Mouse (Mus musculus) hindbrain, embryonic 15.5 days (tissue): ENCODE results near the gene Slc39a8. TPM values are rescaled to one million over a fixed set of nuclear protein-coding genes. Genes with fewer than 3 reads are reported as not detected.

Experiments used
- ATAC-seq: fragments of 200-750 bp; cut with Nextera tagmentation; 2 replicates; pipeline ENCODE4 v1.8.0; 2017; ENCODE audit warnings: low read depth, moderate number of reproducible peaks, moderate TSS enrichment; ENCODE audit not compliant: low FRiP score
- H3K27ac ChIP-seq: fragments of 300-500 bp; sonication (generic); replicated peaks from 2 replicates; pipeline ENCODE4 v1.5.1; 2015; ENCODE audit warnings: mild to moderate bottlenecking, inconsistent platforms
- H3K27me3 ChIP-seq: fragments of 300-500 bp; sonication (generic); 2 replicates; pipeline ENCODE4 v1.6.1; 2015; ENCODE audit warnings: control low read depth, inconsistent platforms
- H3K36me3 ChIP-seq: fragments of 300-500 bp; sonication (generic); 2 replicates; pipeline ENCODE4 v1.6.1; 2015; ENCODE audit warnings: control low read depth, inconsistent platforms
- H3K4me1 ChIP-seq: fragments of 300-500 bp; sonication (generic); replicated peaks from 2 replicates; pipeline ENCODE4 v1.6.1; 2015; ENCODE audit warnings: control low read depth, inconsistent platforms
- H3K4me2 ChIP-seq: fragments of 300-500 bp; sonication (generic); 2 replicates; pipeline ENCODE4 v1.6.1; 2015; ENCODE audit warnings: moderate library complexity, mild to moderate bottlenecking, inconsistent platforms
- H3K4me3 ChIP-seq: fragments of 300-500 bp; sonication (generic); 2 replicates; pipeline ENCODE4 v1.5.1; 2015; ENCODE audit warnings: mild to moderate bottlenecking, inconsistent platforms
- H3K9ac ChIP-seq: fragments of 300-500 bp; sonication (generic); 2 replicates; pipeline ENCODE4 v1.6.1; 2015; ENCODE audit warnings: inconsistent platforms
- H3K9me3 ChIP-seq: fragments of 300-500 bp; sonication (generic); 2 replicates; pipeline ENCODE4 v1.6.1; 2016; ENCODE audit warnings: control low read depth, inconsistent platforms
- WGBS: fragments of 180-500 bp; shearing (Covaris S2); methylation state at CpG from one replicate; pipeline ENCODE4 v1.1.7; 2015; 5-methylcytosine and 5-hydroxymethylcytosine counted together
- polyA plus RNA-seq: library from polyadenylated mRNA; unstranded; fragments of >200 nt; fragmentation: Nextera tagmentation; extraction: Ambion mirVana; gene quantifications from 2 replicates; pipeline ENCODE4 v1.2.1, GENCODE M21; 2015

Slc39a8 gene
- polyA plus RNA-seq, 1 experiment from 2014 or later = 13.1 TPM

DNA sequence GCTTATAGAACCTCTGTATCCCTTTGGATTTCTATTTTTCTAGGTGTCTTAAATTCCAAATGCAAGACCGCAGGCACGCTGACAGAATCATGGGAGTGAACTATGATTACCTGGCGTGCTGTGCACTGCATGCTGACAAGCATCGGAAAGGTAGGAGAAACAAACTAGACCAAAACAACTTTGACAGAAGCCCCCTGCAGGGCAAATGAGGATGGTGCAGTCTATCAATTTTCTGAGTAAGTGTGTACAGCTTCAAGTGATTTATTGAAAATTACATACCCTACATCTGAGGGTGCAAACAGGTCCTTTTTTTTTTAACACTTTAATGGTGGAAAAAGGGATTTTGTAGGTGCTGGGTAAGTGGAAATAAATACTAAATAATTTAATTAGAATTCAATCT lies 103.1 kb downstream of the Slc39a8 start:
- H3K9ac ChIP-seq = no peak overlapping the region
- WGBS = 91% methylated on average over 4 of the region's 4 CpGs
- H3K4me2 ChIP-seq = no peak overlapping the region
- H3K4me1 ChIP-seq = no peaks in the 10 kb centered on the region
- no peaks in the 10 kb centered on the region for H3K27me3 ChIP-seq
- no peak overlapping the region for H3K4me3 ChIP-seq
- no peaks in the 10 kb centered on the region for H3K9me3 ChIP-seq
- ATAC-seq = no peak
- H3K27ac ChIP-seq = no peak overlapping the region
- H3K36me3 ChIP-seq = no peaks in the 10 kb centered on the region

DNA sequence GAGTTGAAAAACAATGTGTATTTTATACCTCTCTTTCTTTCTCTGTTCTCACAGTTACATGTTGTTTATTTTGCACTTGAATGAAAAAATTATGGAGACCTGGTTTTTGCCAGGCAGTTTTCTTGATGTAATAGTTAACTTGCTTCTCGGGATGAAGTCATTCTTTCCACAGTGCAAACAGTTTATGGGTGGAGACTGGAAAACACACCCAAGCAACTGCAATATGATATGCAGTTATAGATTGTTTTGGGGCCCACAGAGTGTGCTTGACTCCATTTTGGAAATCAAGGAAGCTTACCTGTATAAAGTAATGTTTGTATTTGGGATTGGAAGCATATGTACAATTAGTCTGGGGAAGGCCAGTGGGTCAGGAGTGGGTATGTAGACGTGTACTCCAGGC lies 112.4 kb downstream of the Slc39a8 start:
- H3K36me3 ChIP-seq = no peaks in the 10 kb centered on the region
- 80% methylated on average over 2 of the region's 2 CpGs for WGBS
- no peak overlapping the region for H3K27ac ChIP-seq
- H3K9me3 ChIP-seq = no peaks in the 10 kb centered on the region
- no peaks in the 10 kb centered on the region for H3K27me3 ChIP-seq
- no peak overlapping the region for H3K9ac ChIP-seq
- H3K4me3 ChIP-seq = no peak overlapping the region
- no peaks in the 10 kb centered on the region for H3K4me1 ChIP-seq
- H3K4me2 ChIP-seq = no peak overlapping the region
- no peak for ATAC-seq

Other genes starting within 250 kb of the Slc39a8 start
- 8.4 and 8.8 TPM in 2 replicates for gene Nfkb1, start 133.7 kb upstream of the Slc39a8 start, polyA plus RNA-seq